Mouse (Mus musculus) CD8-positive naive resting alpha-beta T cell, adult 57 days (primary cell): ENCODE measurements around the gene A630001G21Rik. TPM values are rescaled to one million over a fixed set of nuclear protein-coding genes. Genes with fewer than 3 reads are reported as not detected.

Experiments used
- total RNA-seq: library from RNA; stranded (reverse); gene quantifications from one replicate; pipeline ENCODE4 v1.2.4, GENCODE M21; 2023

A630001G21Rik gene
- total RNA-seq, result 27.8 TPM

DNA sequence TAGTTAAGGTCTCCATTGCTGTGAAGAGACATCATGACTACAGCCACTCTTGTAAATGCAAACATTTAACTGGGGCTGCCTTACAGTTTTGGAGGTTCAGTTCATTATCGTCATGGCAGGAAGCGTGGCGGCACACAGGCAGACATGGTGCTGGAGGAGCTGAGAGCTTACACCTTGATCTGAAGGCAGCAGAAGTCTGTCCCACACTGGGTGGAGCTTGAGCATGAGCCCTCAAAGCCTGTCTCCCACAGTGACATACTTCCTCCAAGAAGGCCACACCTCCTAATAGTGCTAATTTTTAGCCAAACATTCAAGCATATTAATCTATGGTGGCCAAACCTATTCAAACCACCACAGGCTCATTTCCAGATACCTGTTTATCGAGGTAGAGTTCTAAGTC is at the start of gene A630001G21Rik:
Gene A630001G21Rik (minus strand): TSS at position 208 of the 400 bp plus-strand sequence.

DNA sequence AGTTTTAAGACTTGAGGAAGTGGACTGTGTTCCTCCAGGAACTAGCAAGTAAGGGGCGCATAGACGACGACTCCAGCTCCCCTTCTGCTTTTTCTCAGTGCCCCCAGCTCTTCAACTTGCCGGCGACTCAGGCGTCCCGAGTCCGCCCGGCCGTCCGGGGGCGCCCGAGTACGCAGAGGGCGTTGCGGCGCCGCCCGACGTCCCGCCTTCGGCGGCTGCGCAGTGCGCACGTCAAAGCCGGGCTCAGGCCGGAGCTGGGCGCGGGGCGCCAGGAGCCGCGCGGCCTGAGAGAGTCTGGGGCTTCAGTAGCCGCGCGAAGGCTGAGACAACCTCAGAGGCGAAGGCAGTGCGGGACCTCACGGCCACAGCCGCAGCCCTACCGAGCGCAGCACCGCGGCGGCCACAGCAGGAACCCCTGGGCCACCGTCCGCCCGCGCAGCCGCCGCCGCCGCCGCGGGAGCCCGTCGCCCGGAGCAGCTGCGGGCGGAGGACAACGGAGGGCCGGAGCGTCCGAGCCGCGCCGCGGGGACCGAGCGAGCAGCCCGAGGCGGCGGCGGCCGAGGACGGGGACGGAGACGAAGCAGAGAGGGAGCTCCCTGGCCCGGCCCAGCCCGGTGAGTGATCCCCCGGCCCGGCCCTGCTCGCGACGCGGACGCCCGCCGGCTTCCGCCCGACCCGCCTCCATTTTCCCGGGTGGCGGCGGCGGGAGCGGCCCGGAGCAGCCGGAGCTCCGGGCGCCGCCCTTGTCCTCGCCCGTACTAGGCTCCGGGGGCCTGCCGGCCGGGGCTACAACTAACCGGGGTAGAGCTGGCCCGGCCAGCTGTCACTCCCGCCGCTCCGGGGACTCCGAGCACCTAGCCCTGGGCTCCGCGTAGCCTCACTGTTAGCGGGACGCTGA is 15.0 kb upstream of the A630001G21Rik start, which contains the start of gene Cab39:
Gene Cab39 (plus strand): TSS at position 234 of the 898 bp plus-strand sequence.

Other genes starting within 250 kb of the A630001G21Rik start
- not detected for gene G530012D18Rik, start 203.0 kb downstream of the A630001G21Rik start, total RNA-seq
- 145 TPM for gene Sp110, start 179.8 kb downstream of the A630001G21Rik start, total RNA-seq
- 52.8 TPM for gene Sp140, start 178.3 kb downstream of the A630001G21Rik start, total RNA-seq
- 633 TPM for gene Sp100, start 128.7 kb downstream of the A630001G21Rik start, total RNA-seq
- gene Cab39, start 14.8 kb upstream of the A630001G21Rik start, total RNA-seq, result 126 TPM
- 54.2 TPM for gene Itm2c, start 115.6 kb upstream of the A630001G21Rik start, total RNA-seq
- gene 4933407L21Rik, start 149.8 kb upstream of the A630001G21Rik start, total RNA-seq, result 0.52 TPM
- 2.9 TPM for gene Gpr55, start 182.4 kb upstream of the A630001G21Rik start, total RNA-seq
- not detected for gene Spata3, start 238.2 kb upstream of the A630001G21Rik start, total RNA-seq